Mouse (Mus musculus): ENCODE results near the gene Enthd1. TPM values are rescaled to one million over a fixed set of nuclear protein-coding genes. Genes with fewer than 3 reads are reported as not detected.

The Enthd1 gene
- polyA plus RNA-seq, 1 experiment from 2014 or later: not detected

DNA sequence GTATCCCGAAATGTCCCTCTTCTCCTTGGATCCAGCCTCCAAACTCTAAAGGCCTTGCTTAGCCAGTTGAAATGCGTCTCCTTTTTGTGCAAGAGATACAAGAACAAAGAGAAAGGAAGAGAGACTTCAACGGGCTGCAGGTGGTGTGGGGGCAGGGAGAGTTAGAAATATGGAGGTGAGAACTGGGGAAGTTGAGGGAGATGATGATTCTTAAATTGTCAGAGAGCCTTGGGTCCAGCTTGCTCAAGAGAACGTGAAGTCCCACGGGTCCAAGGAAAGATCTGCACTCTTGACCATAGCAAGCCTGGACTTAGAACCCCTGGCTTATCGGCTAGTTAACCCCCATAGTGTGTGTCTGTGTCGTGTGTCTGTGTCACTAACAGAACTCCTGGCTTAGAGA, 6.7 kb upstream of the Enthd1 start:
- WGBS: 72% methylated on average over 7 of the region's 7 CpGs
- no peak overlapping the region for H3K4me3 ChIP-seq

DNA sequence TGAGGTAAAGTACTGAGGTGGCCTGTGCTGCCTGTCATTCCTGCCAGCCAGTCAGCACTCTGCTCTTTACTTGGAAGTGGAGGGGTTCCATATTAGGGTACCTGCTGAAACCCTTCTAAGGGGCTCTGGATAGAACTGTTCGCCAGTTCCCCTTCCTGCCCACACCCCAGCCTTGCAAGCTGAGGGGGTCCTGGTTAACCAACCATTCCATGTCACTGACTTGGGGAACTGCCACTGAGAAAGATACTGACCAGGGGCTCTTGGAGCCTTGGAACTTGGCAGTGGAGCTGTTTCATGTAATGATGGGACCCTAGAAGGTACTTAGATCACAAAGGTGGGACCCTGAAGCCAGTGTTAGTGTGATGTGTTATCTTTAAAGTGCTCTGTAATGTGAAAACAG, 5.3 kb upstream of the Enthd1 start:
- peaks cover 40% of the 10 kb centered on the region for H3K27me3 ChIP-seq (ENCODE audit: low read depth, poor library complexity, severe bottlenecking)
- no peak overlapping the region for H3K27ac ChIP-seq
- WGBS: 85% methylated on average over 1 of the region's 1 CpGs
- DNase-seq (ENCODE audit: low spot score): no peak
- H3K36me3 ChIP-seq: no peaks in the 10 kb centered on the region
- no peak overlapping the region for H3K4me3 ChIP-seq
- H3K9me3 ChIP-seq (replicated peaks): no peaks in the 10 kb centered on the region
- H3K4me1 ChIP-seq: no peaks in the 10 kb centered on the region

More for the DNA sequence above, 6.7 kb upstream of the Enthd1 start:
- H3K27me3 ChIP-seq (ENCODE audit: low read depth, poor library complexity, severe bottlenecking): peaks cover 54% of the 10 kb centered on the region
- no peaks in the 10 kb centered on the region for H3K4me1 ChIP-seq
- H3K27ac ChIP-seq: no peak overlapping the region
- H3K9me3 ChIP-seq (replicated peaks): no peaks in the 10 kb centered on the region
- no peaks in the 10 kb centered on the region for H3K36me3 ChIP-seq
- DNase-seq (ENCODE audit: low spot score): no peak

DNA sequence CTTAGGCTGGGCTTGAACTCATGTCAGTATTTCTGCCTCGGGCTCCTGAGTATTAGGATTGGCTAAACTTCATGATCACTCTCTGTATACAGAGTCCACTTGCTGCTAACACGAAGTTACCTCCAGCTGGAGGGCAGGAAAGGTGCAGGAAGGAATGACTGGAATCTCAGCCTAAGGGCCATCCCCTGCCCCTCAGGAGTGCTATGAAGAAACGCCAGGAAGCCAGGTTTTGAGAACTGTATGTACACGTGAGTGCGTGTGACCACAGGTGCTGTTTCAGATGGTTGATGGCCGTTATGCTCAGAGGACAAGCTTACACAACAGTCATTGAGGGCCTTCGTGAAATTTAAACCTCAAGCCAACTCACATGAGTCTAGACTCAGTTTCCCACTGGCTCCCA, 4.2 kb upstream of the Enthd1 start:
- Histone ChIP-seq H3K9me3 (replicated peaks) (no peaks in the 10 kb centered on the region), H3K27ac (no peak overlapping the region), H3K36me3 (no peaks in the 10 kb centered on the region), H3K4me3 (no peak overlapping the region), H3K27me3 (ENCODE audit: low read depth, poor library complexity, severe bottlenecking) (peaks cover 38% of the 10 kb centered on the region), H3K4me1 (no peaks in the 10 kb centered on the region)
- no peak for DNase-seq (ENCODE audit: low spot score)
- WGBS: 80% methylated on average over 7 of the region's 7 CpGs

DNA sequence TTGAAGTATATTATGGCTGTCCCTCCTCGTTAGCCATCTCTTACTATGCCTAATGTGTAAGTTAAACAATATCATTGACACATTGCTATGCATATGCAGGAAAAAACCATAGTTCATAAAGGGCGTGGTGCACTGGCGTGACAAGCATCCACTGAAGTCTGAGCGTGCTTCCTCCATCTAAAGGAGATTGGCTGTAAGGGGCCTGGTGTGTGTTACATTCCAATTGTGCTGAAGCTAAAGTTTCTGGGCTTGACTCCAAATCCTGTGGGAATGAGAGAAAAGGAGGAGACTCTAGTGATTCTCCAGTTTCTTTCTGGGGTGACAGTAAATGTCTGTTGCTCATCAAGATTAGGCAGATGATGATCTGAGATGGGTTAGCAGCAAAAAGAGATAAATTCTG, 2.8 kb upstream of the Enthd1 start:
- H3K4me3 ChIP-seq: no peak overlapping the region
- no peaks in the 10 kb centered on the region for H3K36me3 ChIP-seq
- H3K4me1 ChIP-seq: no peaks in the 10 kb centered on the region
- DNase-seq (ENCODE audit: low spot score): no peak
- whole genome bisulfite sequencing: 87% methylated on average over 4 of the region's 4 CpGs
- no peak overlapping the region for H3K27ac ChIP-seq
- H3K27me3 ChIP-seq (ENCODE audit: low read depth, poor library complexity, severe bottlenecking): peaks cover 25% of the 10 kb centered on the region
- no peaks in the 10 kb centered on the region for H3K9me3 ChIP-seq (replicated peaks)

DNA sequence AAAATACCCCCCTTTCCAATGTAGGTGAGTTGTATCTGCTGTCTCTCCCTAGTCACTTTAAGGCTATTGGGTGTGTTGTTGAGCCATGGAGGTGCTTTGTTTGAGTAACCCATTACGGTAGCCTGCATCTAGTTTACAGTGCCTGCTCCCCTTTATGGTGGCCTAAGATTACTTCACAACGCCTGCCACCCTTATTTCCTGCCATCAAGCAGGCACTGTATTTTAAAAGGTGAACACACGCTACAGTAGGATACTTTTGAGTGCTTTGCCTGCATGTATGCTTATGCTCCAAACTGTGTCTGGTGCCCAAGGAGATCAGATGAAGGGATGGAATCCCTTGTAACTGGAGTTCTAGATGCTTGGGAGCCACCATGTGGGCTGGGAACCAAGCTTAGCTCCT, 2.2 kb upstream of the Enthd1 start:
- 68% methylated on average over 3 of the region's 3 CpGs for WGBS

DNA sequence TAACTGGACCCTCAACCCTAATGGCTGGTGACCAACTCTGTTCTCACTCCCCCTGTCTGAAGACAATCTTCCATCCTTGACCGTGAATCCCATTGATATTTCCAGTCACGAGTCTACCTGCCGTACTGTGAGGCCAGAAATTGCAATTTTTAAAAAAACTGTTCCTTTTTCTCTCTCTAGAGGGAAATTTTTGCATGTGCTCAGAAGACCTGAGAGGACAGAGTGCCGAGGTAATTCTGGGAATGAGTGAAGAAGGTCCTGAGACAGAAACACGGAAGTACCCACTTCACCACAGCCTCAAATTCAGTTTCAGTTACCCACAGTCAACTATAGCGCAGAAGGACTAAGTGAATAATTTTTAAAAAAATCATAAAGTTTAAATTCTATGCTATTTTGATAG, 1.7 kb upstream of the Enthd1 start:
- Histone ChIP-seq H3K9me3 (replicated peaks) (no peaks in the 10 kb centered on the region), H3K36me3 (no peaks in the 10 kb centered on the region), H3K27me3 (ENCODE audit: low read depth, poor library complexity, severe bottlenecking) (peaks cover 16% of the 10 kb centered on the region), H3K4me1 (no peaks in the 10 kb centered on the region), H3K27ac (no peak overlapping the region), H3K4me3 (no peak overlapping the region)
- no peak for DNase-seq (ENCODE audit: low spot score)
- 93% methylated on average over 6 of the region's 6 CpGs for WGBS

More for the DNA sequence above, 2.2 kb upstream of the Enthd1 start:
- Histone ChIP-seq H3K4me3 (no peak overlapping the region), H3K27me3 (ENCODE audit: low read depth, poor library complexity, severe bottlenecking) (peaks cover 19% of the 10 kb centered on the region), H3K27ac (no peak overlapping the region), H3K36me3 (no peaks in the 10 kb centered on the region), H3K9me3 (replicated peaks) (no peaks in the 10 kb centered on the region), H3K4me1 (no peaks in the 10 kb centered on the region)
- DNase-seq (ENCODE audit: low spot score): no peak

DNA sequence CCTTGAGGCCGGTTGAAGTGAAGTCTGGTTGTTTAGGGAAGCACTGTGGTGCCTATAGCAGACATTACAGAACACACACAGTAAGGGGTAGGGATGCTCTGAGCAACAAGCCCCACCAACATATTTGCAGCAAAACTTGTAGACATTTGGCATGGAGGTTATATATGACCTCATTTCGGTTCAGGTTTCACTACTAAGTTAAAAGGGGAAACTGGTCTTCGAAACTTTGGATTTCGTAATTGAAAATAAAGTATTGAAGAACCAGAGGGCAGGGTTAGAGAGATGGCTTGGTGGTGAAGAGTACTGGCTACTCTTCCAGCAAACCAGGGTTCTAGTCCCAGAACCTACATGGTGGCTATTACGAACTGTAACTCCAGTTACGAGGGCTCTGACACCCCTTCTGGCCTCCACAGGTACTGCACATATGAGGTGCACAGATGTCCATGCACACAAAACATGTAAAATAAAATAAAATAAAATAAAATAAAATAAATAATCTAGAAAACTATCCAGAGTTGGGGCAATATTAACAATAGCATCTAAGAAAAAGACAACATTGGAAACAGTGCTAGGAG, 1.2 kb downstream of the Enthd1 start:
- Histone ChIP-seq H3K36me3 (no peaks in the 10 kb centered on the region), H3K9me3 (replicated peaks) (no peaks in the 10 kb centered on the region), H3K4me1 (0 out of 2 replicates have a peak, but pooled peaks cover 7% of the 10 kb centered on the region), H3K4me3 (no peak overlapping the region), H3K27me3 (ENCODE audit: low read depth, poor library complexity, severe bottlenecking) (no peaks in the 10 kb centered on the region), H3K27ac (no peak overlapping the region)
- 94% methylated on average over 6 of the region's 6 CpGs for WGBS
- no peak for DNase-seq (ENCODE audit: low spot score)

DNA sequence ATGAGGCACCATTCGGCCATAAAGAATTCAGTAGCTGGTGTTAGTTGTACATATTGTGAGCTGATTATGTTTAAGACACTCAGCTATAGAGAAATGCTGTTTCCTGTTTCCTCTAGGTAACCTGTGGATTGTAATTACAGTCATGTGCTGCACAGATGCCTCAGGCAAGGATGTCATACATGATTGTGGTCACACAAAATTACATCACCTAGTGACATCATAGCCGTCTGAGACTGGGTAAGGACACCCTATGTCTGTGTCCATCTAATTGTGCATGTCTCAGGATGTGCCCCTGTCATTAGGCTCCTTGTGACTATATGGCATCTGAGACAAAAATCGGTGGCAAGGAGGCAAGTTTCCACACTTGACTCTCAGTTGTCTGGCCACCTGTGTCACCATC, 2.5 kb downstream of the Enthd1 start:
- Histone ChIP-seq H3K4me3 (no peak overlapping the region), H3K36me3 (no peaks in the 10 kb centered on the region), H3K4me1 (0 out of 2 replicates have a peak, but pooled peaks cover 7% of the 10 kb centered on the region), H3K27me3 (ENCODE audit: low read depth, poor library complexity, severe bottlenecking) (no peaks in the 10 kb centered on the region), H3K9me3 (replicated peaks) (no peaks in the 10 kb centered on the region), H3K27ac (no peak overlapping the region)
- 82% methylated on average over 3 of the region's 3 CpGs for WGBS
- DNase-seq (ENCODE audit: low spot score): no peak

DNA sequence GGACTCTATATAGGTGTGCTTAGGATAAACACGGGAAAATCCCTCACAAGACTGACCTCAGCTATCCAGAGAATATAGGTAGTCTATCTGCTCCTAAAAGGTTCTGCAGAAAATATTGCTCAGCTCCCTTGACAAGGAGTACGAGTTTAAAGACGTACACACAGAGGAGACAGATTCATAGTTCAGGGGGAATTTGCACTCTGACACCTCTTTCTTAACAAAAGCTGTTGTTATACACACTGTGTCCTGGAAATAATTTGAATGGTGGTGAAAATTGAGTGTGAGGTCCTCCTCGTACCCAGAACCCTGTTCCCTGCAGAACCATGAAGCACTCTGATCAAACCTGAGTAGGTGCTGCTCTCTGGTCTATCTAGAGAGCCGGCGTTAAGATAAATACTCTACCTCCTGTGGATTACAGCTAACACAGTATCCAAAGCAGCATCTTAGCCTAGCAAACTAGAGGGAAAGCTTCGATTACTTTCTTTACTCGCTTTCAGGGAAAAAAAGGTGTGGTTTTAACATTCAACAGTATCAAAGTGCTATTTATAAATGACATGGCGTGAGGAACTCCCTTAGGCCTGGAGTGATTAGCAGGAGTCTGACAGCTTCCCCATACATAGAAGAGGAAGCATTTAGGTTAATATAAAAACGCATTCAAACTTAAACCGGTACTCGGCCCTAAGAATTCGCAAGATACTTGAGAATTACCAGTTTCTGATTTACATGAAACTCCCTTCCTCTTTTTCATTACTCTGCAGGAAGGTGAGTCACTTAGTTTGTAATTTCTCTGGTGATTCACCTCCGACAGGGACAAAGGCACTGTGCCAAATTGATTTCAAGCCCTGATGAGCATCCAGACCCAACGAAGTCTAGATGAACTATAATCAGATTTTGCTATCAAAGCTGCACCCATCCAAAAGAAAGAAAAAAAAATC, 4.0 kb downstream of the Enthd1 start:
- H3K27me3 ChIP-seq (ENCODE audit: low read depth, poor library complexity, severe bottlenecking): no peaks in the 10 kb centered on the region
- no peak for DNase-seq (ENCODE audit: low spot score)
- no peak overlapping the region for H3K27ac ChIP-seq
- no peaks in the 10 kb centered on the region for H3K36me3 ChIP-seq
- WGBS: 71% methylated on average over 15 of the region's 15 CpGs
- H3K4me1 ChIP-seq: 0 out of 2 replicates have a peak, but pooled peaks cover 7% of the 10 kb centered on the region
- no peaks in the 10 kb centered on the region for H3K9me3 ChIP-seq (replicated peaks)
- H3K4me3 ChIP-seq: no peak overlapping the region

DNA sequence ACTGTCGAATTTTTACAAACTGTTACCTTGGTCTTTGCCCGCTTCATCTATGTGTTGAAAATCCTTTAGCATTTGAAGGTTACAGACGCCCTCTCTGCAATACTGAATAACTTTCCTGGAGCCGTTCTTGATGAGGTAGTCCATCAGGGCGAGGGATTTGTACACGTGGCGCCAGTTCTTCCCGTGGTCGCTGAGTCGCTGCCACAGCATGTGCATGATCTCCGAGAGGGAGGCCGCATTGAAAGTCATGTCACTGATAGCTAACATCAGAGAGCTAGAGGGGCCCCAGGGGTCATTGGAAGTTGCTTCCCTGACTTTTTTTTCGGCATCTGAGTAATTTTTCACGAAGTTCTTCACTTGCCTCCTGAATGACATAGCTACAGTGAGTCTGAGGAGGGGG, 5.0 kb downstream of the Enthd1 start:
- no peaks in the 10 kb centered on the region for H3K27me3 ChIP-seq (ENCODE audit: low read depth, poor library complexity, severe bottlenecking)
- H3K9me3 ChIP-seq (replicated peaks): no peaks in the 10 kb centered on the region
- no peak overlapping the region for H3K27ac ChIP-seq
- H3K36me3 ChIP-seq: no peaks in the 10 kb centered on the region
- 0 out of 2 replicates have a peak, but pooled peaks cover 7% of the 10 kb centered on the region for H3K4me1 ChIP-seq
- no peak overlapping the region for H3K4me3 ChIP-seq
- 68% methylated on average over 14 of the region's 14 CpGs for WGBS
- DNase-seq (ENCODE audit: low spot score): no peak

DNA sequence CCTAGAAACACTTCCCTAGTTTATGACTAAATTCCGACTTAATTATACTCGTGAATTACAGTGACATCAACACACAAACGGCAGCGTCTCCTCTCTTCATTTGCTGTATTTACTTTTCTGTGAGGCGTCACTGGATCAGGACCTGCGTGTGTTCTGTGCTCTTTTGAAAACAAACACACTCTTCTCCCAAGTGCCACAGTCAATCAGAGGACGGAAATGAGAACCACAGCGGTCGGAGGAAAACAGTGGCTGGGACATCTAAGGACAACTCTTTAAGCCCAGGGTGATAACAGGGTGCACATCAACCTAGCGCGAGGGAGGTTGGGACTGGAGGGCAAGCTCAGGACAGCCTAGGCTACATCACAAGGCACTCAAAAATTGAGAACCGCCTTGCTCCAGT, 5.4 kb downstream of the Enthd1 start:
- Histone ChIP-seq H3K27me3 (ENCODE audit: low read depth, poor library complexity, severe bottlenecking) (no peaks in the 10 kb centered on the region), H3K27ac (no peak overlapping the region), H3K4me3 (no peak overlapping the region), H3K9me3 (replicated peaks) (no peaks in the 10 kb centered on the region), H3K4me1 (0 out of 2 replicates have a peak, but pooled peaks cover 7% of the 10 kb centered on the region), H3K36me3 (no peaks in the 10 kb centered on the region)
- DNase-seq (ENCODE audit: low spot score): no peak
- WGBS: 56% methylated on average over 12 of the region's 12 CpGs

DNA sequence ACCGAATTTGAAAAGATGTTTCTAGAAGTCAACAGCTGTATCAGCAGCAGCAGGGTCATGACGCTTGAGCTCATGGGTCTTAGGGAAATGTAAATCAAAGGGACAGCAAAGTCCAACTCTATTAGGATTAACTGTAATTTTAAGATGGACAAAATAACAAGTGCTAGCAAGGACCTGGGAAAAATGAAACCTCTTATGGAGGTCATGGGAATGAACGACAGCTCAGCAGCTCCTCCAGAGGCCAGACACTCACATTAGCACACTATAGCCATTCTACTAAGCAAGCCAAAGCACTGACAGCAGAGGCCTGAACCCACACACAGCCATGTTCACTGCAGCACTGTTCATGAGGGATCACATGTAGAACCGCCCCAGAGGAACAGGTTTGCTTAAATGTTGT, 7.2 kb downstream of the Enthd1 start:
- 73% methylated on average over 4 of the region's 4 CpGs for WGBS
- 0 out of 2 replicates have a peak, but pooled peaks cover 7% of the 10 kb centered on the region for H3K4me1 ChIP-seq
- DNase-seq (ENCODE audit: low spot score): no peak
- no peaks in the 10 kb centered on the region for H3K27me3 ChIP-seq (ENCODE audit: low read depth, poor library complexity, severe bottlenecking)
- H3K27ac ChIP-seq: no peak overlapping the region
- no peak overlapping the region for H3K4me3 ChIP-seq
- no peaks in the 10 kb centered on the region for H3K36me3 ChIP-seq
- H3K9me3 ChIP-seq (replicated peaks): no peaks in the 10 kb centered on the region

DNA sequence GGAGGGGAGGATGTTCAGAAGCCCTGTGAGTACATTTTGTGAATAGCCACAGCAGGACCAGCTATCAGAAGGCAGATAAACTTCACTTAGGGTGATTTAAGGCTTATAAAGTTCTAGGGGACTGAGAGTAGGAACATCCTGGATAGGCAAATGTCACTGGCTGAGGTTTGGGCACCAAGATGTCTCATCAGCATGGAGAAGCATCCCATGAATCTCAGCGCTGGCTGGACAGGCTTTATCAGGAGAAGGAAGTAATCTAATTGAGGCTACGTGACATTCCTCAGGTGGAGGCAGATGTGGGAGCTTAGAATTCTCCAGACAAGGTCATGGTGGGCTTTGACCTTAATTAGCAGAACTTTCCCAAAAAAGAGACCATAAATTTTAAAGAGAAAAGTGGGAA, 8.9 kb downstream of the Enthd1 start:
- no peaks in the 10 kb centered on the region for H3K36me3 ChIP-seq
- no peaks in the 10 kb centered on the region for H3K27me3 ChIP-seq (ENCODE audit: low read depth, poor library complexity, severe bottlenecking)
- no peak overlapping the region for H3K4me3 ChIP-seq
- DNase-seq (ENCODE audit: low spot score): no peak
- 64% methylated on average over 2 of the region's 2 CpGs for WGBS
- H3K9me3 ChIP-seq (replicated peaks): no peaks in the 10 kb centered on the region
- H3K4me1 ChIP-seq: 0 out of 2 replicates have a peak, but pooled peaks cover 7% of the 10 kb centered on the region
- no peak overlapping the region for H3K27ac ChIP-seq

All from limb, embryonic 10.5 days (tissue).